Mouse (Mus musculus): Measurements from ENCODE around the gene Abcf1. TPM values are rescaled to one million over a fixed set of nuclear protein-coding genes. Genes with fewer than 3 reads are reported as not detected.

Abcf1 gene
- total and polyA plus RNA-seq, 3 experiments, result 142 to 312 TPM; not detected in 1

- TF ChIP-seq MYC (IDR thresholded peaks at IDR 0.05; ENCODE audit: low read depth, low read length) (no peak), GATA1 (IDR thresholded peaks at IDR 0.05; ENCODE audit: low read depth, low read length) (no peak), MYB (IDR thresholded peaks at IDR 0.05; ENCODE audit: low read depth, low read length) (no peak), ZNF384 (IDR thresholded peaks at IDR 0.05; ENCODE audit: low read depth, low read length) (no peak), NELFE (IDR thresholded peaks at IDR 0.05; ENCODE audit: low read depth, low read length) (peak; percentile 93), MXI1 (IDR thresholded peaks at IDR 0.05; ENCODE audit: low read depth, low read length) (peak; percentile 86), HCFC1 (IDR thresholded peaks at IDR 0.05; ENCODE audit: low read depth, low read length) (peak; percentile 87), SIN3A (IDR thresholded peaks at IDR 0.05; ENCODE audit: low read length) (peak; percentile 94), USF2 (IDR thresholded peaks at IDR 0.05; ENCODE audit: borderline replicate concordance in 1 of 2, insufficient read depth in 1 of 2, low read depth in 1 of 2, low read length in 2 of 2) (no peak), EP300 (IDR thresholded peaks at IDR 0.05; ENCODE audit: low read depth in 1 of 2, low read length in 2 of 2) (0 out of 4 replicates have a peak, but pooled peaks of 1 of the 2 experiments have one; percentile 14), ZC3H11A (IDR thresholded peaks at IDR 0.05; ENCODE audit: low read depth, low read length) (no peak), ZMIZ1 (IDR thresholded peaks at IDR 0.05; ENCODE audit: low read depth, low read length) (peak; percentile 91), BHLHE40 (IDR thresholded peaks at IDR 0.05; ENCODE audit: borderline replicate concordance, low read depth, low read length) (no peak), MAFK (IDR thresholded peaks at IDR 0.05; ENCODE audit: borderline replicate concordance, low read depth, low read length) (no peak), ZKSCAN1 (IDR thresholded peaks at IDR 0.05; ENCODE audit: low read depth, low read length) (no peak), RAD21 (IDR thresholded peaks at IDR 0.05; ENCODE audit: low read depth, low read length) (no peak), TAL1 (IDR thresholded peaks at IDR 0.05; ENCODE audit: low read length) (no peak), TCF12 (IDR thresholded peaks at IDR 0.05; ENCODE audit: low read depth, low read length) (no peak; the same call in 1 of the 2 replicates)
Observed at GRCm38 (mm10) chr17:35994175-35994878, 24.8 kb upstream of the Abcf1 start (continued).

GRCm38 (mm10) chr17:35993675-35994074 lies 24.1 kb upstream of the Abcf1 start:
- H3K4me1 ChIP-seq (ENCODE audit: control insufficient read depth in 1 of 2, insufficient read depth in 2 of 2, low read length in 2 of 2), result peaks cover 3 to 5% of the 10 kb centered on the region in 2 experiments
- peak overlapping the region; percentile 26; the same call in 1 of the 2 replicates for H3K27ac ChIP-seq (ENCODE audit: control insufficient read depth, low read depth, low read length)
- H3K27me3 ChIP-seq (ENCODE audit: control insufficient read depth in 1 of 2, insufficient read depth in 2 of 2, low read length in 2 of 2), result no peaks in the 10 kb centered on the region
- H3K9me3 ChIP-seq (replicated peaks; ENCODE audit: insufficient read depth, low read length), result no peaks in the 10 kb centered on the region
- H3K79me2 ChIP-seq (ENCODE audit: control insufficient read depth, insufficient read depth, low read length, poor library complexity), result peaks cover 25% of the 10 kb centered on the region
- H3K36me3 ChIP-seq (ENCODE audit: control insufficient read depth in 1 of 2, insufficient read depth in 2 of 2, low read length in 2 of 2), result peaks cover 0 to 11% of the 10 kb centered on the region in 2 experiments; a peak in 2 of 4 replicates
- peak; percentile 90 for DNase-seq (ENCODE audit: low read depth, low spot score)
- peak overlapping the region; percentile 21 to 73; a peak in 3 of 4 replicates for H3K4me3 ChIP-seq (ENCODE audit: control insufficient read depth in 1 of 2, insufficient read depth in 1 of 2, low read depth in 2 of 2, low read length in 2 of 2)
- H3K9ac ChIP-seq (ENCODE audit: control insufficient read depth, low read depth, low read length, poor library complexity, severe bottlenecking), result peak overlapping the region; percentile 57
- peak; percentile 57; the same call in 1 of the 2 replicates for TF ChIP-seq ETS1 (IDR thresholded peaks at IDR 0.05; ENCODE audit: low read depth, low read length)
- TF ChIP-seq MAZ (IDR thresholded peaks at IDR 0.05; ENCODE audit: low read depth, low read length), result no peak
- no peak for TF ChIP-seq CHD1 (IDR thresholded peaks at IDR 0.05; ENCODE audit: low read depth, low read length)
- peak in 1 of 2 experiments; percentile 36; a peak in 1 of 4 replicates for TF ChIP-seq EP300 (IDR thresholded peaks at IDR 0.05; ENCODE audit: low read depth in 1 of 2, low read length in 2 of 2)
- peak; percentile 64 for TF ChIP-seq MXI1 (IDR thresholded peaks at IDR 0.05; ENCODE audit: low read depth, low read length)
- no peak for TF ChIP-seq POLR2AphosphoS2 (IDR thresholded peaks at IDR 0.05; ENCODE audit: low read length)
- TF ChIP-seq MYB (IDR thresholded peaks at IDR 0.05; ENCODE audit: low read depth, low read length), result no peak
- no peak for TF ChIP-seq MEF2A (IDR thresholded peaks at IDR 0.05; ENCODE audit: extremely low read depth, insufficient replicate concordance, low read depth, low read length, poor library complexity, severe bottlenecking)
- no peak for TF ChIP-seq TCF12 (IDR thresholded peaks at IDR 0.05; ENCODE audit: low read depth, low read length)
- TF ChIP-seq JUND (IDR thresholded peaks at IDR 0.05; ENCODE audit: low read depth, low read length), result no peak
- TF ChIP-seq KAT2A (conservative IDR thresholded peaks at IDR 0.05; ENCODE audit: low read depth, low read length), result no peak
- TF ChIP-seq NRF1 (IDR thresholded peaks at IDR 0.05; ENCODE audit: insufficient read depth, low read depth, low read length, poor library complexity, severe bottlenecking), result peak; percentile 39; the same call in 1 of the 2 replicates
- no peak for TF ChIP-seq ELF1 (IDR thresholded peaks at IDR 0.05; ENCODE audit: low read depth, low read length)
- peak; percentile 90 for TF ChIP-seq SMC3 (IDR thresholded peaks at IDR 0.05; ENCODE audit: low read depth, low read length)
- peak; percentile 64 for TF ChIP-seq GATA1 (IDR thresholded peaks at IDR 0.05; ENCODE audit: low read depth, low read length)
- TF ChIP-seq CTCF (IDR thresholded peaks at IDR 0.05 in 2 of 3, conservative IDR thresholded peaks at IDR 0.05 in 1 of 3; ENCODE audit: control insufficient read depth in 1 of 3, insufficient read depth in 1 of 3, low read depth in 2 of 3, low read length in 3 of 3, poor library complexity in 1 of 3, severe bottlenecking in 1 of 3), result peak; percentile 99
- peak; percentile 75 for TF ChIP-seq HCFC1 (IDR thresholded peaks at IDR 0.05; ENCODE audit: low read depth, low read length)
- 0 out of 2 replicates have a peak, but pooled peaks have one; percentile 4 for TF ChIP-seq BHLHE40 (IDR thresholded peaks at IDR 0.05; ENCODE audit: borderline replicate concordance, low read depth, low read length)
- no peak for TF ChIP-seq POLR2A (IDR thresholded peaks at IDR 0.05; ENCODE audit: control insufficient read depth in 1 of 2, insufficient read depth in 1 of 2, low read depth in 1 of 2, low read length in 2 of 2, poor library complexity in 1 of 2)
- peak; percentile 74 for TF ChIP-seq ZC3H11A (IDR thresholded peaks at IDR 0.05; ENCODE audit: low read depth, low read length)
- no peak for TF ChIP-seq E2F4 (IDR thresholded peaks at IDR 0.05; ENCODE audit: borderline replicate concordance, low read depth, low read length)
- peak; percentile 83 for TF ChIP-seq RAD21 (IDR thresholded peaks at IDR 0.05; ENCODE audit: low read depth, low read length)

Data from MEL (cell line).